Mouse (Mus musculus): ENCODE results near the gene Tmem9b. TPM values are rescaled to one million over a fixed set of nuclear protein-coding genes. Genes with fewer than 3 reads are reported as not detected.

Tmem9b gene
- total and polyA plus RNA-seq, 3 experiments: 26.4 to 30.6 TPM; not detected in 1

DNA sequence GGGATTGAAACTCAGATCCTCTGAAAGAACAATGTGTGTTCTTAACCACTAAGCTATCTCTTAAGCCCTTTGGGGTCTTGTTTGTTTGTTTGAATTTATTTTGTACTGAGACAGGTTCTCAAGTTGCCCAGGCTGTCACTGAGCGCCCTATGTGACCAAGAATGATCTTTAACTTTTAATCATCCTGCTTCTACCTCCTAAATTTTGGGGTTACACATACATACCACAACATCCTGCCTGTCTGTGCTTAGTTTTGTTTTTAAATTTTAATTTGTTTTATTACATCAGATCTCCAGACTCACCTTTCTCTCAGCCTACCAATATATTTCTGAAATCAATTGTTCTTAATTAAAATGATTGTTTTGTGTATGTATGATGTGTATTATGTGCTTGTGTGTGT lies 11.6 kb downstream of the Tmem9b start:
- no peaks in the 10 kb centered on the region for H3K27me3 ChIP-seq (ENCODE audit: control insufficient read depth in 1 of 2, insufficient read depth in 2 of 2, low read length in 2 of 2)
- peaks cover 0 to 2% of the 10 kb centered on the region in 2 experiments; a peak in 2 of 4 replicates for H3K36me3 ChIP-seq (ENCODE audit: control insufficient read depth in 1 of 2, insufficient read depth in 2 of 2, low read length in 2 of 2)
- H3K79me2 ChIP-seq (ENCODE audit: control insufficient read depth, insufficient read depth, low read length, poor library complexity): no peaks in the 10 kb centered on the region
- no peaks in the 10 kb centered on the region for H3K9me3 ChIP-seq (replicated peaks; ENCODE audit: insufficient read depth, low read length)
- TF ChIP-seq USF1 (IDR thresholded peaks at IDR 0.05; ENCODE audit: low read depth, low read length) (no peak), MEF2A (IDR thresholded peaks at IDR 0.05; ENCODE audit: extremely low read depth, insufficient replicate concordance, low read depth, low read length, poor library complexity, severe bottlenecking) (no peak), CHD2 (IDR thresholded peaks at IDR 0.05; ENCODE audit: low read length) (no peak), MYB (IDR thresholded peaks at IDR 0.05; ENCODE audit: low read depth, low read length) (no peak), KAT2A (conservative IDR thresholded peaks at IDR 0.05; ENCODE audit: low read depth, low read length) (no peak), SIN3A (IDR thresholded peaks at IDR 0.05; ENCODE audit: low read length) (no peak), MAZ (IDR thresholded peaks at IDR 0.05; ENCODE audit: low read depth, low read length) (no peak), CTCF (IDR thresholded peaks at IDR 0.05 in 2 of 3, conservative IDR thresholded peaks at IDR 0.05 in 1 of 3; ENCODE audit: control insufficient read depth in 1 of 3, insufficient read depth in 1 of 3, low read depth in 2 of 3, low read length in 3 of 3, poor library complexity in 1 of 3, severe bottlenecking in 1 of 3) (no peak), EP300 (IDR thresholded peaks at IDR 0.05; ENCODE audit: low read depth in 1 of 2, low read length in 2 of 2) (no peak)
- DNase-seq (ENCODE audit: low read depth, low spot score): no peak
- no peak overlapping the region for H3K4me3 ChIP-seq (ENCODE audit: control insufficient read depth in 1 of 2, insufficient read depth in 1 of 2, low read depth in 2 of 2, low read length in 2 of 2)
- no peaks in the 10 kb centered on the region for H3K4me1 ChIP-seq (ENCODE audit: control insufficient read depth in 1 of 2, insufficient read depth in 2 of 2, low read length in 2 of 2)
- H3K9ac ChIP-seq (ENCODE audit: control insufficient read depth, low read depth, low read length, poor library complexity, severe bottlenecking): no peak overlapping the region
- H3K27ac ChIP-seq (ENCODE audit: control insufficient read depth, low read depth, low read length): no peak overlapping the region

DNA sequence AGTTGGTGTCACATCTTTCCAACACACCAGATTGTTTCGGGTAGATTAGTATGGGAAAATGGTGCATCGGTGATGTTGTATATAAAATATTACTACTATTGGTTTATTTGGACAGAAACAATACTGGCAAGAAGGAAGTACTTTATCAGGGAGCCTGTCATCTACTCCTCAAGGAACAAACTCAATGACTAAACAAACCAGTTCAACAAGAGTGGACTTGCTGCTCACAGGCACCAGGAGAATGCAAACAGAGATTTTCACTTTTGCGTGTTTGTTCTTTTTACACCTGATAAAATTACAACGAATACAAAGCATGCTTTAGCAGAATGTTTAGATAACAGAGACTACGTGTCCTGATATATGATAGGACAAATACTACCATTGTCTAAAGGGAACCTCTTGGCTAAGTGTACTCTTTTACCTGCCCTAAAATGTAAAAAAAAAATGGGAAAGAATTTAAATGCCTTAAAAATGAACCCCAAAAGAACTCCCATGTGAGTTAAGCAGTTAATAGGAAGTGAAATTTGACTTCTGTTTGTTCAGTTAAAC lies 12.8 kb downstream of the Tmem9b start:
- Histone ChIP-seq H3K27me3 (ENCODE audit: control insufficient read depth in 1 of 2, insufficient read depth in 2 of 2, low read length in 2 of 2) (no peaks in the 10 kb centered on the region), H3K79me2 (ENCODE audit: control insufficient read depth, insufficient read depth, low read length, poor library complexity) (no peaks in the 10 kb centered on the region), H3K27ac (ENCODE audit: control insufficient read depth, low read depth, low read length) (no peak overlapping the region), H3K9ac (ENCODE audit: control insufficient read depth, low read depth, low read length, poor library complexity, severe bottlenecking) (no peak overlapping the region), H3K9me3 (replicated peaks; ENCODE audit: insufficient read depth, low read length) (no peaks in the 10 kb centered on the region), H3K36me3 (ENCODE audit: control insufficient read depth in 1 of 2, insufficient read depth in 2 of 2, low read length in 2 of 2) (peaks cover 0 to 2% of the 10 kb centered on the region in 2 experiments; a peak in 2 of 4 replicates), H3K4me3 (ENCODE audit: control insufficient read depth in 1 of 2, insufficient read depth in 1 of 2, low read depth in 2 of 2, low read length in 2 of 2) (no peak overlapping the region), H3K4me1 (ENCODE audit: control insufficient read depth in 1 of 2, insufficient read depth in 2 of 2, low read length in 2 of 2) (no peaks in the 10 kb centered on the region)
- TF ChIP-seq CHD2 (IDR thresholded peaks at IDR 0.05; ENCODE audit: low read length): no peak
- no peak for TF ChIP-seq TCF12 (IDR thresholded peaks at IDR 0.05; ENCODE audit: low read depth, low read length)
- no peak for TF ChIP-seq MAFK (IDR thresholded peaks at IDR 0.05; ENCODE audit: borderline replicate concordance, low read depth, low read length)
- no peak for TF ChIP-seq BHLHE40 (IDR thresholded peaks at IDR 0.05; ENCODE audit: borderline replicate concordance, low read depth, low read length)
- no peak for TF ChIP-seq SMC3 (IDR thresholded peaks at IDR 0.05; ENCODE audit: low read depth, low read length)
- TF ChIP-seq POLR2AphosphoS5 (IDR thresholded peaks at IDR 0.05; ENCODE audit: borderline replicate concordance, low read depth, low read length): no peak
- TF ChIP-seq ZC3H11A (IDR thresholded peaks at IDR 0.05; ENCODE audit: low read depth, low read length): no peak
- TF ChIP-seq HCFC1 (IDR thresholded peaks at IDR 0.05; ENCODE audit: low read depth, low read length): no peak
- no peak for TF ChIP-seq MXI1 (IDR thresholded peaks at IDR 0.05; ENCODE audit: low read depth, low read length)
- no peak for TF ChIP-seq GABPA (IDR thresholded peaks at IDR 0.05; ENCODE audit: low read depth, low read length)
- no peak for TF ChIP-seq ZKSCAN1 (IDR thresholded peaks at IDR 0.05; ENCODE audit: low read depth, low read length)
- DNase-seq (ENCODE audit: low read depth, low spot score): no peak
